Mouse (Mus musculus): ENCODE data around the gene Cuedc1. TPM values are rescaled to one million over a fixed set of nuclear protein-coding genes. Genes with fewer than 3 reads are reported as not detected.

Cuedc1 gene
- total RNA-seq, 2 experiments from 2014 or later, result 26.0 to 33.3 TPM

GRCm38 (mm10) chr11:88116568-88116967 is 18.7 kb downstream of the Cuedc1 start:
- no peak for DNase-seq (ENCODE audit: extremely low spot score in 1 of 2, low spot score in 1 of 2)

GRCm38 (mm10) chr11:88117356-88118090 is 19.7 kb downstream of the Cuedc1 start:
- no peak for DNase-seq (ENCODE audit: extremely low spot score in 1 of 2, low spot score in 1 of 2)

DNA sequence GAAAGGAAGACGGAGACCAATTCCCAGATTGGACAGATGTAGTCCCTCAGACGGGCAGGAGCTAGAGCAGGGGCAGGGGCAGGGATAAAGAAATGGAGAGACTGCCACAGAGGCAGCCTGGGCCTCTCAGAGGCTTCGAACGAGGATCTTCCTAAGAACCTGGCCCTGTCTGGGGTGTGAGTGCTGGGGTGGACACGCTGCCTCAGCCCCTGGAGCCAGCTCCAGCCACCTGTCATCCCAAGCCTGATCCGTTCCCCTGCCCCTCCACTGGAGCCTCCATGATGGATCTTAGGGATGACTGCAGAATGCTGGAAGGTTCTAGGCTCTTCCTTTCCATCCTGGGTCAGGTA is 20.2 kb downstream of the Cuedc1 start:
- DNase-seq (ENCODE audit: extremely low spot score in 1 of 2, low spot score in 1 of 2), result no peak

GRCm38 (mm10) chr11:88118817-88119642 is 21.2 kb downstream of the Cuedc1 start:
- peak; percentile 37 to 38 for DNase-seq (ENCODE audit: extremely low spot score in 1 of 2, low spot score in 1 of 2)

DNA sequence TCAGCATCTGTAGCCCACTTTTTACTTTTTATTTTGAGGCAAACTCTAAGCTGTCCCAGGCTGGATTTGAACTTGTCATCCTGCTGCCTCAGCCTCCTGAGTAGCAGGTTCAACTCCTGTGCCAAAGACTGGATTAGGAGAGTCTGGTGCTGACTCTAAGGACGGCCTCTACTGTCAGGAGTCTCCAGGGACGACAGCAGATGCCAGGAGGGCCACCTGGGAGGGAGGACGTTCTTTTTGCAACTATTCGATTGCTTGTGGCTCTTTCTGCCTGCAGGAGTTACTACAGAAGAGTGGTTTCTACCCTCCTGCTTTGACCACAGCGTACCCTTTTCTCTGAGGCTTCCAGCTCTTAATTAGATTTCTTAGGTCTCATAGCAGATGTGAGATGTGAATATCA is 24.7 kb downstream of the Cuedc1 start:
- DNase-seq (ENCODE audit: extremely low spot score in 1 of 2, low spot score in 1 of 2), result no peak

DNA sequence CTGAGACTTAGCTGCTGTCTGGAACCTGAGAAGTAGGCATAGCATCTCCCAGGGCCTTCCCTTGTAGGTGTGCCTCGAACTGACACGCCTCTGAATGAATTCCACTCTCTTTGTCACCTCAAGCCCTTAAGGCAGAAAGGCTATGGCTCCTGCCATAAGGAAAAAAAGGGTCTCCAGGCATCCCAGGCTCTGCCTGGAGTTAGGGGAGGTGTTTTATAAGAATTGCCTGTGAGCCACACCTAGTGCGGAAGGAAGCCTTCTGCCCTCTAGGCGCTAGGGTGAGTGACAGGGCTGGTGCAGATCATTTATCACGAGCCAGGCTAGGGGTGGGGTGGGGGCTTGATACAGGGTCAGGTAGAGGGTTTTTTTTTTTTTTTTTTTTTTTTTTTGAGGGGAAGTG is 25.2 kb downstream of the Cuedc1 start:
- DNase-seq (ENCODE audit: extremely low spot score in 1 of 2, low spot score in 1 of 2), result no peak

GRCm38 (mm10) chr11:88123731-88124130 is 25.9 kb downstream of the Cuedc1 start:
- DNase-seq (ENCODE audit: extremely low spot score in 1 of 2, low spot score in 1 of 2), result no peak

DNA sequence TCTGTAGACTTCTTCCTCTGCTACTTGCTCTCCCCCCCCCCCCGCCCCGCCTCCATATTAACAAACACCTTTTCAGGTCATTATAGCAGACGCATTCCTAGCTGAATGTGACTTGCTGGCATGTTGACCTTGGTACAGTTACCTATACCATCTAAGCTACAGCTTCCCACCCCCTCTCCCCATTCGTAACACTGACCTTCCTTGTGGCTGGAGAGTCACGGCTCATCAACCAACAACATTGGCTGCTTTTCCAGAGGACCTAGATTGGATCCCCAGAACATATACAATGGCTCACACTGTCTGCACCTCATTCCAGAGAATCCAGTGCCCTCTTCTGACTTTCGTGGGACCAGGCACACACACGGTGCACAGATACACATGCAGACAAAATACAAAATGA is 27.6 kb downstream of the Cuedc1 start:
- DNase-seq (ENCODE audit: extremely low spot score in 1 of 2, low spot score in 1 of 2), result no peak

- DNase-seq (ENCODE audit: extremely low spot score in 1 of 2, low spot score in 1 of 2), result no peak
Observed at GRCm38 (mm10) chr11:88126306-88126793, 28.5 kb downstream of the Cuedc1 start.

GRCm38 (mm10) chr11:88128461-88128860 is 30.6 kb downstream of the Cuedc1 start:
- DNase-seq (ENCODE audit: extremely low spot score in 1 of 2, low spot score in 1 of 2), result no peak

- DNase-seq (ENCODE audit: extremely low spot score in 1 of 2, low spot score in 1 of 2), result no peak
Observed at GRCm38 (mm10) chr11:88129281-88129680, 31.4 kb downstream of the Cuedc1 start.

DNA sequence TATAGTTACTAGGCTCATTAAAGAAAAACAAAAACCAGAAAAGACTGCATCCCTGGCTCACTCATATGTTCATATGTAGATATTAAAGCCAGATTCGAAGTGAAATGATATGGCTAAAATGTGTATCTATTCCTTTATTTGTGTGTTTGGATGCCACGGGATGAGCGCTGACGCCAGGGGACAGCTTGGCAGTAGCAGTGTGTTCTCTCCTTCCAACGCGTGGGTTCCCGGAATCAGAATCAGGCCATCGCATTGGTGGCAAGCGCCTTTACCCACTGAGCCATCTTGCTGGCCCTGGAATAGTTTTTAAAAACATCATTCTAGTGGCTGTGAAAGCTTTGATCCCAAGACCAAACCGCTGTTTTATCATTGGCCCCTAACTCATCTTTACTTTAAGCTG is 32.1 kb downstream of the Cuedc1 start:
- DNase-seq (ENCODE audit: extremely low spot score in 1 of 2, low spot score in 1 of 2), result no peak

GRCm38 (mm10) chr11:88131847-88132246 is 34.0 kb downstream of the Cuedc1 start:
- no peak for DNase-seq (ENCODE audit: extremely low spot score in 1 of 2, low spot score in 1 of 2)

- no peak for DNase-seq (ENCODE audit: extremely low spot score in 1 of 2, low spot score in 1 of 2)
Observed at GRCm38 (mm10) chr11:88135218-88135617, 37.4 kb downstream of the Cuedc1 start.

DNA sequence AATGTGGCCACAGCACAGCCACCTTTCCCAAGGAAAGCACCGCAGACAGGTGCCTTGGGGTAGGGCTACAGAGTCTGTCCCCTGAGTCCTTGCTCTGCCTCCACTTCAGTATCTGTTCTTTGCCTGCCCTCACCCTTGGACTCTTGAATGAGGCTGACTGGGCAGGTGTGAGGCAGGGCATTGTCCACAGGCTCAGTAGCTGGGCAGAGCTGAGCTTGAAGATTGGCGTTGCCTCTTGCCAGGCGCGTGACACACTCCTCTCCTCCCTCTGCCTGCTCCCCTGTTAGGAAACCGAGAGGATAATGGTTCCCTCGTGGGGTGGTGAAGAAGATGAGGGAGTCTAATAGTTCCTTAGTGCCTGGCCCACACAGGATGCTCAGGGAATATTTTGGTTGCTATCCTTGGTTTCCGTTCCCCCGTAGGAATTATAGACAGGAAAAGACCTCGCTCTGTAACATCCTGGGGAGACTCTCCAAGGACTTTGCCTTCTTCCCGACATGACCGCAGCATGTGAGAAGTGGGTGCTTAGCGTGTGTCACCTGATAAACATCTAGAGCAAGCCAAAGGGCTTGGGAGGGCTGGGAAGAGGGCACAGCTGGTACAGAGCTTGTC is 40.1 kb downstream of the Cuedc1 start:
- no peak for DNase-seq (ENCODE audit: extremely low spot score in 1 of 2, low spot score in 1 of 2)

DNA sequence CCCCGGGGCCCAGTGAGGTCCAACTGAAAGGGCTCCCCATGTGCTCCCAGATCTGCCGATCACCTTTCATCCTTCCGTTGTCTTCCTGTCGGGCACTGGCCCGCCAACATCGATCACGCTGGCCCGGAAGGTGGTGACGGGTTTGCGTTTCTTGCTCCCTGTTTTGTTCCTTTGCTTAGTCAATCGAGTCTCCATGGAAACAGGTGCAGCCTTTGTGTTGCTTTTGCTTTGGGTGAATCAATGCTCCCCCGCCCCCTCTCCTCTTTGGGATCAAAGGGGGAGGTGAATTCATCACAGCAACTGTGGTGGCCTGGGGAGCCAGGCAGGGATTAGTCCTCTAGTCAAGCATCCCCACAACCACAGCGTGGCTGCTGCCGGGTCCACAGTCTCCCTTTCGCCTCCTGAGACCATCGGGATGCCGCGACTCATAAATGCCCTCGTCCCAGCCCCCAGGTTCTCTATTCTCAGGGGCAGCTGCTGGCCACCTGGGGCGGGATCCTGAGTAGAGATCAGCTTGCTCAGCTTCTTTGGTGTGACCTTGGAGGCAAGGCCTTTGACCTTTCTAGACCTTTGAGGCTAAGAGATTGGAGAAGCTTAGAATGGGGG is 41.5 kb downstream of the Cuedc1 start:
- no peak for DNase-seq (ENCODE audit: extremely low spot score in 1 of 2, low spot score in 1 of 2)

DNA sequence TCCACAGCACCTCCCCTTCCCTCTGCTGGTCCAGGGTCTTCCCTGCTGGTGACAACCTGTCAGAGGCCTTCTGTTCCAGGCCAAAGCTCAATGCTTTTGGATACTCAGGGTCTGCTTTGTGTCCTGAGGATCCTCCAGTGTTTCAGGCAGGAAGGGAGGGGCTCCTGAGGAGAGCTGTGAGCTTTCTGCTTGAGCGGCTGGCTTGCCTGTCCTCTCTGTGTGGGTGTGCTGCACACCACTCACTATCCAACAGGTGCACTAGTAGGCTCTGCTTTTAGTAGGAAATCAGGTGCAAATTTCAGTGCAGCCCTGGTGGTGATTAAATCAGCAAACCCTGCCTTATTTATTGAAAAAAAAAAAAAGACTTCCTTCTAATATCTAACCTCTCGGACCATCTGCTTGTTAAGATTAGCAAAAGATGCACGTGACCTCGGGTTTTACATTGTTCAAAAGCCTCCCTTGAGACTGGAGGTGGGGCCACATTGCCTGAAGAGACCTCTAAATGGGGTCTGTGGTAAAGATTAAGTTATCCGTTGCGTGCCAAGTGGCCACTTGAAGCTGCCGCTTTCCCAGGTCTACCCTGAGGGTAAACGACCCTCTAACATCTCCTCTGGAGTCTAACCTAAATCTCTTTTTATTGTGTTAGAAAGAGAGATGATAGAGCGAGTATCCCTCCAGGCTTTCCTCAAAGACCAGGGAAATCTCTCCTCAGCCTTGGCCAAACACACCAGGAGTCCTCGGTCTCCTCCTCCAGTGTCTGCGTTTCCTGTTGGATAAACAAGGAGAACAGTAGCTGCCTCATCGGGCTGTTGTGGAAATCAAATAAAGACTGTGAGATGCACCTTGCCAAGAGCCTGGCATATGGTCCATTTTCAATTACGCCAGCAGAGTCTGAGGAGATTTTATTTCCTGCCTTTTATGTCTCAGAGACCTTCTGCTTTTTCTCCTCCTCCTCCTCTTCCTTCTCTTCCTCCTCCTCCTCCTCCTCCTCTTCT is 42.5 kb downstream of the Cuedc1 start:
- DNase-seq (ENCODE audit: extremely low spot score in 1 of 2, low spot score in 1 of 2), result no peak

GRCm38 (mm10) chr11:88142362-88142761 is 44.5 kb downstream of the Cuedc1 start:
- DNase-seq (ENCODE audit: extremely low spot score in 1 of 2, low spot score in 1 of 2), result no peak

GRCm38 (mm10) chr11:88144100-88144499 is 46.2 kb downstream of the Cuedc1 start:
- DNase-seq (ENCODE audit: extremely low spot score in 1 of 2, low spot score in 1 of 2), result no peak

All from layer of hippocampus, postnatal 25 days (tissue).